Mouse (Mus musculus) CH12F3 (cell line): Measurements from ENCODE around the gene Ttc30b.
"Not testable (repeated sequence)": the region's sequence is repeated elsewhere in the genome, so short reads cannot be mapped to it uniquely, and the experiment has no call there.

Experiments used
- in situ Hi-C: fragments of 300-500 bp; cut with MboI; formaldehyde crosslinking; loops from 2 replicates; pipeline ENCODE4 v1.14.3; 2020; ENCODE audit warnings: low sequenced_read_pairs

The Ttc30b gene

GRCm38 (mm10) chr2:75955709-75956108 lies 17.3 kb upstream of the Ttc30b start:
- in situ Hi-C loops: loop anchor here (25.0 kb wide), 1 partner anchor 343 kb away; no protein-coding TSS in a partner anchor

DNA sequence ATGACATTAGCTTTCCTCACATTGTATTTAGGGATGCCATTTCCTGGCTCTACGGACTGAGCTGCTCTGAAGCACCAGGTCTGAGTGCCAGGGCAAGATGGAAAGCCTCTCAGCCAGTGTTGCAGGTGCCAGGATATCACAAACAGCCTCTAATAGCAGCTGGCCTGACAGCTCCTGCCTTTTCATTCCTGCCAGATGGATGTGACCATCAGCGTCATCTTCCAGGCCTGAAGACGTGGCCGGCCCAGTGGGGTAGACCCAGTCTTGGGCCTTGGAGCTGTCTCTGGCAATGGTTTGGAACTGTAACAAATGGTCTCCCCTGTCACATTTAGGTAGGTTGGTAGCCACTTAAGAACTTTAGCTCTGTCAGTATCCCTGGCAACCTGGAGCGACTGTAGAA lies 14.9 kb upstream of the Ttc30b start:
- in situ Hi-C loops: loop anchor here (25.0 kb wide), 1 partner anchor 341 kb away; no protein-coding TSS in a partner anchor

GRCm38 (mm10) chr2:75950685-75951084 lies 12.3 kb upstream of the Ttc30b start:
- in situ Hi-C loops: loop anchor here (25.0 kb wide), 1 partner anchor 338 kb away; no protein-coding TSS in a partner anchor

- in situ Hi-C loops: not testable (repeated sequence)
These were observed 767 bp downstream of the Ttc30b start for GRCm38 (mm10) chr2:75937520-75938116.

- in situ Hi-C loops: not testable (repeated sequence)
These were observed 1.7 kb downstream of the Ttc30b start for GRCm38 (mm10) chr2:75936685-75937084.

DNA sequence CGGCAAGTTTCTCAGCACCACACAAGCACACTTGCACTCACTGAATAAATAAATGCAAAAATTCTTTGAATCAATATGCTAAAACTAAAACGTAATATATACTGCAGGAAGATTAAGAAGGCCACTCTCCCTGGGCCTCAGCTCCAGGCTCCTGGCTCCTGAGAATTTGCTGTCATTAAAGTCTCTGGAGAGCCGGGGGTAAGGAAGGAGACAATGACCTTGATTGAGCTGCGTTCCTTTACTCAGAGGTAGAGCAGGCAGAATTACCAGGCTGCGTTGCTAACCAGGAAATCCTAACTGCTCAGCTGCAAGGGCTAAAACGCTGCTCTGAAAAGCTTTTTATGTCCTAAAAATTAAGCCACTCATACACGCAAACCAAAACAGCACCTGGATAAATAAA lies 4.8 kb downstream of the Ttc30b start:
- in situ Hi-C loops: no loop called here

DNA sequence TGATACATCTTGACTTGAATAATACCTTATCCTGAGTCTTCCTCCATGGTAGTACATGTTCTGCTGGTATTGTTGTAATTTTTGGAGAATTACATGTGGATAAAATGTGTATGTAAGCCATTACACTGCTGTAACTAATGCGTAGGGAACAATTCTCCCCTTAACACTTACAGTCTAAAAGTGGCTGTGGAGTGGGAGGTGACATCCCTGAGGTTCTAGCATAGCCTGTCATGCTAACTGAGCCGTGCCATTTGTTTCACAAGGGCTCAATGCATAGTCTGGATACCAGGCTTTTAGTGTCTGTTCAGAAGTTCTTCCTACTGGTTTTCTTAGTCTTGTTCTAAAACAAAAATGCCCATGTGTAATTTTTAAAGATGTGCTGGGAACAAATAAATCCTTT lies 7.4 kb downstream of the Ttc30b start:
- in situ Hi-C loops: no loop called here

GRCm38 (mm10) chr2:75929786-75930444 lies 8.5 kb downstream of the Ttc30b start:
- in situ Hi-C loops: no loop called here

DNA sequence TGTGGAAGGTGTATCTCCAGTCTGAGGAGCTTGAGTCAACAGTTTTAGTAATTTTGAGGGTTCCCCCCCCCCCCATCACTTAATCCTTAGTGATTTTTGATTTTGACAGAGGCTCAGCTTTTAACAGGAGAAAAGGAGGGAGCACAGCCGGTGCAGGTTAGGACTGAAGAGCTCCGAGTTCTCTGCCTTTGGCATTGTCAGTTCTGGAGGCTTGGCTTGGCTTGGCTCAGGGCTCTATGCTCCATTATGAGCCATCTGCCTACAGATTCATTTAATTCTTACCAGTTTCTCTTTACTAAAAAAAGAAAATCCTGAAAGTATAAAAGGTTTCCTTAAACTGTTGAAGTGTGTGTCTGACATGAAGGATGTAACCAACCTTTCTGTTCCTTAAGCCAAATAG lies 9.2 kb downstream of the Ttc30b start:
- in situ Hi-C loops: no loop called here

- in situ Hi-C loops: no loop called here
These were observed 10.4 kb downstream of the Ttc30b start for GRCm38 (mm10) chr2:75928011-75928410.

GRCm38 (mm10) chr2:75926061-75926460 lies 12.3 kb downstream of the Ttc30b start:
- in situ Hi-C loops: no loop called here

- in situ Hi-C loops: no loop called here
These were observed 14.5 kb downstream of the Ttc30b start for GRCm38 (mm10) chr2:75923807-75924340.

GRCm38 (mm10) chr2:75915040-75915439 lies 23.3 kb downstream of the Ttc30b start:
- in situ Hi-C loops: no loop called here

- in situ Hi-C loops: no loop called here
These were observed 31.2 kb downstream of the Ttc30b start for GRCm38 (mm10) chr2:75907142-75907541.

DNA sequence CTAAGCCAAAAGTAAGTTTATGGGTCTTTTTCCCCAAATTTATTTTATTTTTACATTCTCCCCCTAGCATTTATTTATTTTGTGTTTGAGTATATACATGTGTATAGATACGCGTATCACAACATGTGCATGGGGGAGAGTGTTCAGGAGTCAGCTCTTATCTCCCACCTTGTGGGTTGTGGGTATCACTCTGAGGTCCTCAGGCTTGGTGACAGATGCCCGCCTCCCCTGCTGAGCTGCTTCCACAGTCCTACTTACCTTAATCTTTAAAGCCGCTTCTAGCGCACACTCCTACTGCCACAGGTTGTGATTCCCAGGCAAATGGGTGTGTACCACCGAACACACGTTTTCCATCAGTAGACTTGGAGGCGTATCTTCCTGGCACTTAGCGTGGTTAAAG lies 36.5 kb downstream of the Ttc30b start:
- in situ Hi-C loops: no loop called here

GRCm38 (mm10) chr2:75900281-75900680 lies 38.1 kb downstream of the Ttc30b start:
- in situ Hi-C loops: no loop called here

- in situ Hi-C loops: no loop called here
These were observed 42.7 kb downstream of the Ttc30b start for GRCm38 (mm10) chr2:75895711-75896110.

GRCm38 (mm10) chr2:75891981-75892380 lies 46.4 kb downstream of the Ttc30b start:
- in situ Hi-C loops: no loop called here
